Mouse (Mus musculus): ENCODE results near the gene Fgfr2.

DNA sequence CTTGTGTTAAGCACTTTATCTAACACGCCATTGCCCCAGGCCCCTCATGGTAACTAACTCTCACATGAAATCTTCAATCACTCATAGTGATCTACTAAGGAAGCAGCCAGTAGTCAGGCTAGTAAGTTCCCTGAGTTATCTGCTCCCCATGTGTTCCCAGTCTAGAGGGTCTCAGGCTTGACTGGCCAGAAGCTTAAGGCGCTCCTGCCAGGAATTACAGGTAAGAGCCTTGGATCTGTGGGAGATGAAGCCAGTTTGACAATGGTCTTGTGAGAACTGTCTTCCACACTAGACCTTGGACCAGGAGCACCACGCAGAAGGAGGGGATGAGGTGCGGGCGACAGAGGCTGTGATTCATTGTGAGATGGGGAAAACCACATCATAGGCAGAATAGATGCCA lies 1644.7 kb downstream of the Fgfr2 start:
- TF ChIP-seq CTCF (IDR thresholded peaks at IDR 0.05; ENCODE audit: extremely low read depth, insufficient read length, insufficient replicate concordance, low read depth, low read length) = no peak
- TF ChIP-seq POLR2A (IDR thresholded peaks at IDR 0.05; ENCODE audit: low read depth, low read length) = no peak

All from small intestine, adult 2 months (tissue).